Mouse (Mus musculus): ENCODE measurements around the gene Alkbh6.
A peak's percentile ranks its signal among the peaks of the same experiment; 100 is the strongest.

The Alkbh6 gene

GRCm38 (mm10) chr7:30327140-30327539, 18.6 kb downstream of the Alkbh6 start:
- DNase-seq (ENCODE audit: low spot score in 2 of 2): peak in 1 of 2 experiments; percentile 43

GRCm38 (mm10) chr7:30328379-30328778, 19.9 kb downstream of the Alkbh6 start:
- DNase-seq (ENCODE audit: low spot score in 2 of 2): no peak

- DNase-seq (ENCODE audit: low spot score in 2 of 2): peak; percentile 94 to 97
Measured at GRCm38 (mm10) chr7:30331887-30332286, 23.4 kb downstream of the Alkbh6 start.

GRCm38 (mm10) chr7:30332622-30333259, 24.2 kb downstream of the Alkbh6 start:
- DNase-seq (ENCODE audit: low spot score in 2 of 2): no peak

- peak; percentile 93 to 94 for DNase-seq (ENCODE audit: low spot score in 2 of 2)
Measured at GRCm38 (mm10) chr7:30333436-30333835, 24.9 kb downstream of the Alkbh6 start.

GRCm38 (mm10) chr7:30334563-30334962, 26.0 kb downstream of the Alkbh6 start:
- DNase-seq (ENCODE audit: low spot score in 2 of 2): no peak

GRCm38 (mm10) chr7:30335688-30336087, 27.2 kb downstream of the Alkbh6 start:
- no peak for DNase-seq (ENCODE audit: low spot score in 2 of 2)

GRCm38 (mm10) chr7:30336384-30336783, 27.9 kb downstream of the Alkbh6 start:
- peak; percentile 94 to 95 for DNase-seq (ENCODE audit: low spot score in 2 of 2)

- DNase-seq (ENCODE audit: low spot score in 2 of 2): no peak
Measured at GRCm38 (mm10) chr7:30339432-30340109, 31.1 kb downstream of the Alkbh6 start.

- peak in 1 of 2 experiments; percentile 33 for DNase-seq (ENCODE audit: low spot score in 2 of 2)
Measured at GRCm38 (mm10) chr7:30346635-30347379, 38.3 kb downstream of the Alkbh6 start.

GRCm38 (mm10) chr7:30347828-30348227, 39.3 kb downstream of the Alkbh6 start:
- peak; percentile 84 to 85 for DNase-seq (ENCODE audit: low spot score in 2 of 2)

GRCm38 (mm10) chr7:30353279-30353822, 44.8 kb downstream of the Alkbh6 start:
- DNase-seq (ENCODE audit: low spot score in 2 of 2): peak in 1 of 2 experiments; percentile 69

- no peak for DNase-seq (ENCODE audit: low spot score in 2 of 2)
Measured at GRCm38 (mm10) chr7:30354059-30354458, 45.5 kb downstream of the Alkbh6 start.

- no peak for DNase-seq (ENCODE audit: low spot score in 2 of 2)
Measured at GRCm38 (mm10) chr7:30358378-30359186, 50.1 kb downstream of the Alkbh6 start.

GRCm38 (mm10) chr7:30359276-30359865, 50.9 kb downstream of the Alkbh6 start:
- DNase-seq (ENCODE audit: low spot score in 2 of 2): no peak

GRCm38 (mm10) chr7:30360028-30360427, 51.5 kb downstream of the Alkbh6 start:
- no peak for DNase-seq (ENCODE audit: low spot score in 2 of 2)

- DNase-seq (ENCODE audit: low spot score in 2 of 2): peak; percentile 85 to 86
Measured at GRCm38 (mm10) chr7:30362652-30363343, 54.3 kb downstream of the Alkbh6 start, which contains the start of gene Lrfn3. Lrfn3 (minus strand) TSS chr7:30362772.

- no peak for DNase-seq (ENCODE audit: low spot score in 2 of 2)
Measured at GRCm38 (mm10) chr7:30363344-30363738, 54.8 kb downstream of the Alkbh6 start.
